Mouse (Mus musculus): ENCODE measurements around the gene Sparc. TPM values are rescaled to one million over a fixed set of nuclear protein-coding genes. Genes with fewer than 3 reads are reported as not detected.
A peak's percentile ranks its signal among the peaks of the same experiment; 100 is the strongest.

Sparc gene
- polyA plus RNA-seq, 1 experiment, result 344 TPM

DNA sequence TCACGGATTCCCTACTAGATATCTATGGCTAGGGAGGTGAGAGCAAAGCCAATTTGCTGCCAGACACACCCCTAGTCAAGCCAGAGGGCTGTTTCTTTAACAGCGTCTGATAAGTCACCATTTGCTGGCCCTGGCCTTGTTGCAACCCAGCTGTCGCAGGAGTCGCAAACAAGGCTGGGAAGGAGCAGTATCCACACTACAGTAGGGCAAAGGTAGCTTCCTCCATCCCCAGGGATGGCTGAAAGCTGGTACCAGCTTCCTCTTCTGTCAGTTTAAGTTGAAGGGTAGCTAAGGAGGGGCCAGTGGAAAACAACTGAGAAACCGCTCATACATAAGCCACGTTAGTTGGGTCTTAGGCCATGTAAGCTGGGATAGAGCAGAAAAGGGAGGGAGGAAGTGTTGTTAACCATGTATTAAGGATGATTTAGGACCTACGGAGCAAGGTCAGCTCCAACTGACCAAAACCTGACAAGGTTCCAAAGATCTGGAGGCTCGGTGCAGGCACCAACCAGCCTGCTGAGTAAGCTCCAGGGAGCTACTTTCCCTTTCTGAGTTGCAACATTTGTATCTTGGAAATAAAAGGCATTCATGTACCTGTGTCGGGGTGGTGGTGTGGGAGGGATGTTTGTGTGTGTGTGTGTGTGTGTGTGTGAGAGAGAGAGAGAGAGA, 7.8 kb downstream of the Sparc start:
- Histone ChIP-seq H3K27me3 (ENCODE audit: control insufficient read depth, insufficient read depth, low read length, poor library complexity, severe bottlenecking) (no peaks in the 10 kb centered on the region), H3K9ac (ENCODE audit: low read depth, poor library complexity, severe bottlenecking) (no peak overlapping the region), H3K4me1 (ENCODE audit: control insufficient read depth, insufficient read depth, low read length) (peaks cover 6% of the 10 kb centered on the region), H3K9me3 (replicated peaks; ENCODE audit: control insufficient read depth, insufficient read depth, low read length, poor library complexity, severe bottlenecking) (no peaks in the 10 kb centered on the region), H3K27ac (ENCODE audit: insufficient read depth, low read length) (peak overlapping the region; percentile 7; the same call in 1 of the 2 replicates), H3K36me3 (ENCODE audit: control insufficient read depth, insufficient read depth, low read length, poor library complexity, severe bottlenecking) (no peaks in the 10 kb centered on the region), H3K4me3 (ENCODE audit: low read depth, low read length) (no peak overlapping the region)
- TF ChIP-seq CTCF (IDR thresholded peaks at IDR 0.05; ENCODE audit: low read depth, low read length) (no peak), EP300 (IDR thresholded peaks at IDR 0.05; ENCODE audit: insufficient read depth, low read depth, low read length) (no peak)

GRCm38 (mm10) chr11:55414314-55414713, 8.7 kb downstream of the Sparc start:
- TF ChIP-seq POLR2A (IDR thresholded peaks at IDR 0.05; ENCODE audit: insufficient read depth, low read length) (no peak), EP300 (IDR thresholded peaks at IDR 0.05; ENCODE audit: insufficient read depth, low read depth, low read length) (no peak), CTCF (IDR thresholded peaks at IDR 0.05; ENCODE audit: low read depth, low read length) (no peak)
- H3K36me3 ChIP-seq (ENCODE audit: control insufficient read depth, insufficient read depth, low read length, poor library complexity, severe bottlenecking), result peaks cover 5% of the 10 kb centered on the region
- H3K9ac ChIP-seq (ENCODE audit: low read depth, poor library complexity, severe bottlenecking), result no peak overlapping the region
- no peaks in the 10 kb centered on the region for H3K9me3 ChIP-seq (replicated peaks; ENCODE audit: control insufficient read depth, insufficient read depth, low read length, poor library complexity, severe bottlenecking)
- no peaks in the 10 kb centered on the region for H3K27me3 ChIP-seq (ENCODE audit: control insufficient read depth, insufficient read depth, low read length, poor library complexity, severe bottlenecking)
- no peak overlapping the region for H3K4me3 ChIP-seq (ENCODE audit: low read depth, low read length)
- no peak overlapping the region for H3K27ac ChIP-seq (ENCODE audit: insufficient read depth, low read length)
- H3K4me1 ChIP-seq (ENCODE audit: control insufficient read depth, insufficient read depth, low read length), result peaks cover 11% of the 10 kb centered on the region

- no peaks in the 10 kb centered on the region for H3K9me3 ChIP-seq (replicated peaks; ENCODE audit: control insufficient read depth, insufficient read depth, low read length, poor library complexity, severe bottlenecking)
- peaks cover 5% of the 10 kb centered on the region for H3K36me3 ChIP-seq (ENCODE audit: control insufficient read depth, insufficient read depth, low read length, poor library complexity, severe bottlenecking)
- H3K4me3 ChIP-seq (ENCODE audit: low read depth, low read length), result no peak overlapping the region
- TF ChIP-seq EP300 (IDR thresholded peaks at IDR 0.05; ENCODE audit: insufficient read depth, low read depth, low read length) (no peak), CTCF (IDR thresholded peaks at IDR 0.05; ENCODE audit: low read depth, low read length) (no peak), POLR2A (IDR thresholded peaks at IDR 0.05; ENCODE audit: insufficient read depth, low read length) (no peak)
- no peaks in the 10 kb centered on the region for H3K27me3 ChIP-seq (ENCODE audit: control insufficient read depth, insufficient read depth, low read length, poor library complexity, severe bottlenecking)
- peaks cover 11% of the 10 kb centered on the region for H3K4me1 ChIP-seq (ENCODE audit: control insufficient read depth, insufficient read depth, low read length)
- no peak overlapping the region for H3K9ac ChIP-seq (ENCODE audit: low read depth, poor library complexity, severe bottlenecking)
- H3K27ac ChIP-seq (ENCODE audit: insufficient read depth, low read length), result no peak overlapping the region
Observed at GRCm38 (mm10) chr11:55413416-55413796, 9.6 kb downstream of the Sparc start.

- Histone ChIP-seq H3K27ac (ENCODE audit: insufficient read depth, low read length) (no peak overlapping the region), H3K36me3 (ENCODE audit: control insufficient read depth, insufficient read depth, low read length, poor library complexity, severe bottlenecking) (peaks cover 5% of the 10 kb centered on the region), H3K4me1 (ENCODE audit: control insufficient read depth, insufficient read depth, low read length) (peaks cover 11% of the 10 kb centered on the region)
Observed at GRCm38 (mm10) chr11:55412680-55413415, 10.1 kb downstream of the Sparc start.

GRCm38 (mm10) chr11:55412034-55412433, 10.9 kb downstream of the Sparc start:
- no peaks in the 10 kb centered on the region for H3K9me3 ChIP-seq (replicated peaks; ENCODE audit: control insufficient read depth, insufficient read depth, low read length, poor library complexity, severe bottlenecking)
- H3K27me3 ChIP-seq (ENCODE audit: control insufficient read depth, insufficient read depth, low read length, poor library complexity, severe bottlenecking), result no peaks in the 10 kb centered on the region
- H3K4me3 ChIP-seq (ENCODE audit: low read depth, low read length), result no peak overlapping the region
- H3K36me3 ChIP-seq (ENCODE audit: control insufficient read depth, insufficient read depth, low read length, poor library complexity, severe bottlenecking), result peaks cover 7% of the 10 kb centered on the region
- no peak for TF ChIP-seq EP300 (IDR thresholded peaks at IDR 0.05; ENCODE audit: insufficient read depth, low read depth, low read length)
- TF ChIP-seq POLR2A (IDR thresholded peaks at IDR 0.05; ENCODE audit: insufficient read depth, low read length), result no peak
- TF ChIP-seq CTCF (IDR thresholded peaks at IDR 0.05; ENCODE audit: low read depth, low read length), result no peak
- H3K4me1 ChIP-seq (ENCODE audit: control insufficient read depth, insufficient read depth, low read length), result peaks cover 11% of the 10 kb centered on the region
- H3K27ac ChIP-seq (ENCODE audit: insufficient read depth, low read length), result no peak overlapping the region
- H3K9ac ChIP-seq (ENCODE audit: low read depth, poor library complexity, severe bottlenecking), result no peak overlapping the region

More at GRCm38 (mm10) chr11:55412680-55413415, 10.1 kb downstream of the Sparc start:
- Histone ChIP-seq H3K4me3 (ENCODE audit: low read depth, low read length) (no peak overlapping the region), H3K9me3 (replicated peaks; ENCODE audit: control insufficient read depth, insufficient read depth, low read length, poor library complexity, severe bottlenecking) (no peaks in the 10 kb centered on the region), H3K9ac (ENCODE audit: low read depth, poor library complexity, severe bottlenecking) (no peak overlapping the region), H3K27me3 (ENCODE audit: control insufficient read depth, insufficient read depth, low read length, poor library complexity, severe bottlenecking) (no peaks in the 10 kb centered on the region)
- no peak for TF ChIP-seq EP300 (IDR thresholded peaks at IDR 0.05; ENCODE audit: insufficient read depth, low read depth, low read length)
- no peak for TF ChIP-seq POLR2A (IDR thresholded peaks at IDR 0.05; ENCODE audit: insufficient read depth, low read length)
- no peak for TF ChIP-seq CTCF (IDR thresholded peaks at IDR 0.05; ENCODE audit: low read depth, low read length)

DNA sequence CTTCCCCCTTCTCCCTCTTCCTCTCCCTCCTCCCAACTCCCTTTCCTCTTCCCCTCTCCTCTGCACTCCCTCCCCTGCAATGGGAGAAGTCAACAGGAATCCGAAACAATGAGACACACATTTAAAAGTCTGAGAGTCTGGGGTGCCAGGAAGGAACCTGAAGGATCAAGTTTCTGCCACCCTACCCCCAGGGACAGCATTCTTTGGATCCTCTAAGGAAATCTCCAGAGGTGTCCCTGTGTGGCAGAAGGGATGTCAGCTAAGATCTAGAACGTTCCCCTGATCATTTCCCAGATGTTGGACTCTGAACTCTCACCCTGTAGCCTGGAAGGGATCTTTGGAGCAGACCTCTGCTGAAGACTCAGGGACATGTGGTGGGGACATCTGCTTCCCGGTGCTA, 12.5 kb downstream of the Sparc start:
- no peaks in the 10 kb centered on the region for H3K9me3 ChIP-seq (replicated peaks; ENCODE audit: control insufficient read depth, insufficient read depth, low read length, poor library complexity, severe bottlenecking)
- no peak overlapping the region for H3K4me3 ChIP-seq (ENCODE audit: low read depth, low read length)
- peak overlapping the region; percentile 26; the same call in 1 of the 2 replicates for H3K27ac ChIP-seq (ENCODE audit: insufficient read depth, low read length)
- H3K9ac ChIP-seq (ENCODE audit: low read depth, poor library complexity, severe bottlenecking), result no peak overlapping the region
- H3K4me1 ChIP-seq (ENCODE audit: control insufficient read depth, insufficient read depth, low read length), result peaks cover 11% of the 10 kb centered on the region
- no peak for TF ChIP-seq CTCF (IDR thresholded peaks at IDR 0.05; ENCODE audit: low read depth, low read length)
- 0 out of 2 replicates have a peak, but pooled peaks have one; percentile 42 for TF ChIP-seq EP300 (IDR thresholded peaks at IDR 0.05; ENCODE audit: insufficient read depth, low read depth, low read length)
- no peaks in the 10 kb centered on the region for H3K27me3 ChIP-seq (ENCODE audit: control insufficient read depth, insufficient read depth, low read length, poor library complexity, severe bottlenecking)
- H3K36me3 ChIP-seq (ENCODE audit: control insufficient read depth, insufficient read depth, low read length, poor library complexity, severe bottlenecking), result peaks cover 17% of the 10 kb centered on the region
